9 mouse cellular contexts compared by ENCODE assay signal in the genomic region with DNA sequence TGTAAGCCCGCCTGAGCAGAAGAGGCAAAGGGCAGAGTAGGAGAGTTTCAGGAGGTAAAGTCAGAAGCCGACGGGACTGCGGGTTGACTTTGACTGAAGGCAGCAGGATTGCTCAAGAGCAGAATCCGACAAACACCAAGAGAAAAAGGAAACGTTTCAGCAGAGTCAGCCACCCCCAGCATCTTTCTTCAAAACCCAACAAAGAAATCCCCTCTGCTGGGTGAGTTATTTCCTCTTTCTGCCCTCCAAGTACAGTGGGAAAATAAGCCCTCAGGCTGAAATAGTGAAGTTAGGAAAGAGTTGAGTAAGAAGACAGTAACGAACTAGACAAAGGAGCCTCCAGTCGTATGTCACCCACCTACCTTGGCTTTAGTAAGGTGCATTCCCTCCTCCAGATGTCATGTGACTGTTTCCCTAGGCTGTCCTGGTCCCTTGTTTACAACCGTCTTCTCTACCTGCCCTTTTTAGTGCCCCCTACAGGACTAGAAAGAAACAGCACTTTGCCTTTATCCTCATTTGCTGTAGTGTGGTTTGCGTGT.
DNase-seq lines count a peak whose midpoint lies in the region; ATAC-seq and TF ChIP-seq lines count a peak whose summit lies in the region.
"Had no signal": no experiment of that assay in that cellular context is flagged by ENCODE, and none has a peak within 500 bp of the region (broad histone marks: within the 10 kb centered on the region; RNA-seq: fewer than 3 reads in every experiment).

No protein-coding gene starts in this region.

- ATAC-seq in heart, embryonic 12.5 days (ENCODE audit: insufficient number of reproducible peaks, low FRiP score), result no peak
- ATAC-seq in monocyte, adult 5-6 weeks (replicated peaks; ENCODE audit: insufficient number of reproducible peaks, low FRiP score, low TSS enrichment, poor library complexity, severe bottlenecking), result peak; percentile 72

- TF ChIP-seq POLR2A in brain, embryonic 14.5 days (IDR thresholded peaks at IDR 0.05; ENCODE audit: borderline replicate concordance, extremely low read depth, insufficient read depth, insufficient read length, poor library complexity, severe bottlenecking), result no peak

- H3K4me2 ChIP-seq in heart, embryonic 12.5 days, result 0 out of 2 replicates have a peak overlapping the region, but pooled peaks have one; percentile 11

- H3K4me1 ChIP-seq in heart, embryonic 12.5 days (replicated peaks), result peaks cover 11% of the 10 kb centered on the region; the same call in 1 of the 2 replicates
- peaks cover 41% of the 10 kb centered on the region for H3K4me1 ChIP-seq in limb, embryonic 10.5 days

- H3K36me3 ChIP-seq in heart, embryonic 12.5 days, result no peaks in the 10 kb centered on the region
- H3K36me3 ChIP-seq in limb, embryonic 10.5 days, result no peaks in the 10 kb centered on the region
- H3K36me3 ChIP-seq: limb, embryonic 12.5 days had no signal

- no peaks in the 10 kb centered on the region for H3K9me3 ChIP-seq in heart, embryonic 12.5 days (replicated peaks)
- H3K9me3 ChIP-seq in limb, embryonic 10.5 days (replicated peaks), result no peaks in the 10 kb centered on the region
- H3K9me3 ChIP-seq: limb, embryonic 12.5 days had no signal

- WGBS in heart, embryonic 12.5 days, result 37% methylated on average over 10 of the region's 10 CpGs
- WGBS in limb, embryonic 10.5 days, result 52% methylated on average over 10 of the region's 10 CpGs

- H3K4me3 ChIP-seq in heart, embryonic 12.5 days, result no peak overlapping the region
- H3K4me3 ChIP-seq in limb, embryonic 10.5 days, result no peak overlapping the region

- no peak overlapping the region for H3K9ac ChIP-seq in heart, embryonic 12.5 days
- H3K9ac ChIP-seq: limb, embryonic 12.5 days had no signal

- peak; percentile 40; the same call in 1 of the 2 replicates for TF ChIP-seq CTCF in brain, embryonic 14.5 days (IDR thresholded peaks at IDR 0.05; ENCODE audit: borderline replicate concordance, extremely low read depth, insufficient read depth, insufficient read length)

- intact Hi-C loops in left cerebral cortex, postnatal 36 days (cut with DNase I), result loop anchor here (2.0 to 10.0 kb wide), 3 partner anchors 117 to 295 kb away; partner anchors contain the start of gene Dusp6

- no peak overlapping the region for H3K27ac ChIP-seq in heart, embryonic 12.5 days (ENCODE audit: poor library complexity, severe bottlenecking)
- H3K27ac ChIP-seq in limb, embryonic 10.5 days, result peak overlapping the region; percentile 58
- H3K27ac ChIP-seq: limb, embryonic 12.5 days had no signal

- DNase-seq in cerebellum, postnatal 10 days, result peak; percentile 42 to 65
- DNase-seq in cerebellum, adult 9-10 months, result no peak
- peak; percentile 86 for DNase-seq in A20 (ENCODE audit: low read depth, low spot score)
- DNase-seq in brain, embryonic 14.5 days (ENCODE audit: low read depth), result no peak
- no peak for DNase-seq in limb, embryonic 10.5 days (ENCODE audit: low spot score)
- no peak for DNase-seq in left cerebral cortex, postnatal 36 days (ENCODE audit: low spot score in 2 of 2)

- no peaks in the 10 kb centered on the region for H3K27me3 ChIP-seq in heart, embryonic 12.5 days (replicated peaks)
- H3K27me3 ChIP-seq in limb, embryonic 10.5 days (ENCODE audit: low read depth, poor library complexity, severe bottlenecking), result no peaks in the 10 kb centered on the region

Comparison
In these comparisons a context has a peak if more than half of its experiments do, and no peak if none do; other contexts are left out.
1. DNase-seq: peak in cerebellum, postnatal 10 days (2 of 2) and A20 (single experiment); none in cerebellum, adult 9-10 months (single experiment), brain, embryonic 14.5 days (single experiment), limb, embryonic 10.5 days (single experiment) and left cerebral cortex, postnatal 36 days (0 of 2).